Mouse (Mus musculus) liver, embryonic 12.5 days (tissue): ENCODE data around the gene Ttc36. TPM values are rescaled to one million over a fixed set of nuclear protein-coding genes. Genes with fewer than 3 reads are reported as not detected.
A peak's percentile ranks its signal among the peaks of the same experiment; 100 is the strongest.

Source experiments
- ATAC-seq: fragments of 200-750 bp; cut with Nextera tagmentation; 2 replicates; pipeline ENCODE4 v1.8.0; 2017; ENCODE audit warnings: moderate number of reproducible peaks, mild to moderate bottlenecking, moderate library complexity
- H3K27ac ChIP-seq: fragments of 300-500 bp; sonication (generic); 2 replicates; pipeline ENCODE4 v1.5.1; 2016; ENCODE audit warnings: mild to moderate bottlenecking
- H3K27me3 ChIP-seq: fragments of 300-500 bp; sonication (generic); replicated peaks from 2 replicates; pipeline ENCODE4 v1.6.1; 2016; ENCODE audit warnings: mild to moderate bottlenecking, moderate library complexity
- H3K36me3 ChIP-seq: fragments of 300-500 bp; sonication (generic); 2 replicates; pipeline ENCODE4 v1.6.1; 2016; ENCODE audit warnings: mild to moderate bottlenecking, moderate library complexity
- H3K4me1 ChIP-seq: fragments of 300-500 bp; sonication (generic); 2 replicates; pipeline ENCODE4 v1.6.1; 2016
- H3K4me2 ChIP-seq: fragments of 300-500 bp; sonication (generic); 2 replicates; pipeline ENCODE4 v1.6.1; 2016; ENCODE audit warnings: mild to moderate bottlenecking, moderate library complexity
- H3K4me3 ChIP-seq: fragments of 300-500 bp; sonication (generic); 2 replicates; pipeline ENCODE4 v1.5.1; 2016; ENCODE audit warnings: mild to moderate bottlenecking, moderate library complexity
- H3K9ac ChIP-seq: fragments of 300-500 bp; sonication (generic); 2 replicates; pipeline ENCODE4 v1.6.1; 2016; ENCODE audit warnings: mild to moderate bottlenecking, moderate library complexity
- H3K9me3 ChIP-seq: fragments of 300-500 bp; sonication (generic); replicated peaks from 2 replicates; pipeline ENCODE4 v1.6.1; 2016; ENCODE audit warnings: mild to moderate bottlenecking, moderate library complexity
- WGBS: fragments of 180-500 bp; shearing (Covaris S2); methylation state at CpG from one replicate; pipeline ENCODE4 v1.1.7; 2016; ENCODE audit not compliant: insufficient replicate concordance; 5-methylcytosine and 5-hydroxymethylcytosine counted together
- polyA plus RNA-seq: library from polyadenylated mRNA; unstranded; fragments of >200 nt; fragmentation: Nextera tagmentation; extraction: Ambion mirVana; gene quantifications from 2 replicates; pipeline ENCODE4 v1.2.1, GENCODE M21; 2016

The Ttc36 gene
- 11.6 and 12.3 TPM in 2 replicates for polyA plus RNA-seq

- WGBS, result 65% methylated on average over 4 of the region's 4 CpGs
- H3K9me3 ChIP-seq, result no peaks in the 10 kb centered on the region
- no peak within 1 kb of the TSS for H3K27ac ChIP-seq
- peaks cover 22% of the 10 kb centered on the region for H3K4me1 ChIP-seq
- H3K4me3 ChIP-seq, result no peak within 1 kb of the TSS
- no peak for ATAC-seq
- peaks cover 44% of the 10 kb centered on the region for H3K27me3 ChIP-seq
- H3K9ac ChIP-seq, result no peak within 1 kb of the TSS
- peak within 1 kb of the TSS; percentile 16; the same call in 1 of the 2 replicates for H3K4me2 ChIP-seq
- H3K36me3 ChIP-seq, result peaks cover 32% of the 10 kb centered on the region
These were observed at the start of gene Ttc36 for GRCm38 (mm10) chr9:44802808-44803450. Gene Ttc36, minus strand, starts transcription at chr9:44803072.

GRCm38 (mm10) chr9:44847446-44847845, 44.6 kb upstream of the Ttc36 start:
- no peaks in the 10 kb centered on the region for H3K4me1 ChIP-seq
- H3K27ac ChIP-seq, result no peak overlapping the region
- no peaks in the 10 kb centered on the region for H3K27me3 ChIP-seq
- no peak overlapping the region for H3K9ac ChIP-seq
- peaks cover 93% of the 10 kb centered on the region for H3K36me3 ChIP-seq
- no peak overlapping the region for H3K4me3 ChIP-seq
- WGBS, result 90% methylated on average over 6 of the region's 6 CpGs
- ATAC-seq, result no peak
- H3K4me2 ChIP-seq, result no peak overlapping the region
- no peaks in the 10 kb centered on the region for H3K9me3 ChIP-seq

DNA sequence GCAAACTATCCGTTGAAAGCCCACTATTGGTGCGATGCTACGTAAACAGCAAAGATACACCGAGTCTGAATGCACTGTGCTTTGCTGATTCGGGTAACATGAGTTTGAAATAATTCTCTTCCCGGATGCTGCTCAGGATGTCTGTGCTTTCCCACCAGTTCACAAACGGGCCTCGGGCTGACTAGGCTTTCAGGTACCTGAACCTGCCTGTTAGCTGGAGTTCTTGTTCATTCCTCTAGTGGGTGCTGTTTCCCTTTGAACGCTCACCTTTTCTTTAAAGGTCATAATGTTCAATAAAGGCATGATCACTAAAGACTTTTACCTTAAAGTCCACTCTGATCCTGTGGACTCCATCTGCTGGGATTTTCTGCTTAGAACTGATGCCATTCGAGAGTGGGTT, 38.4 kb upstream of the Ttc36 start:
- Histone ChIP-seq H3K27ac (no peak overlapping the region), H3K4me2 (no peak overlapping the region), H3K4me3 (no peak overlapping the region), H3K9me3 (no peaks in the 10 kb centered on the region), H3K4me1 (no peaks in the 10 kb centered on the region), H3K9ac (no peak overlapping the region), H3K36me3 (peaks cover 91% of the 10 kb centered on the region), H3K27me3 (no peaks in the 10 kb centered on the region)
- WGBS, result 87% methylated on average over 10 of the region's 10 CpGs
- ATAC-seq, result no peak

GRCm38 (mm10) chr9:44836439-44836838, 33.6 kb upstream of the Ttc36 start:
- Histone ChIP-seq H3K36me3 (peaks cover 90% of the 10 kb centered on the region), H3K9ac (no peak overlapping the region), H3K4me3 (no peak overlapping the region), H3K9me3 (no peaks in the 10 kb centered on the region), H3K4me2 (no peak overlapping the region), H3K27ac (no peak overlapping the region), H3K27me3 (no peaks in the 10 kb centered on the region), H3K4me1 (no peaks in the 10 kb centered on the region)
- ATAC-seq, result no peak
- WGBS, result 52% methylated on average over 7 of the region's 7 CpGs

- Histone ChIP-seq H3K4me2 (no peak overlapping the region), H3K27me3 (no peaks in the 10 kb centered on the region), H3K27ac (no peak overlapping the region), H3K4me3 (no peak overlapping the region), H3K9me3 (no peaks in the 10 kb centered on the region), H3K9ac (no peak overlapping the region), H3K4me1 (no peaks in the 10 kb centered on the region), H3K36me3 (peaks cover 92% of the 10 kb centered on the region)
- 88% methylated on average over 4 of the region's 4 CpGs for WGBS
- no peak for ATAC-seq
These were observed 29.5 kb upstream of the Ttc36 start for GRCm38 (mm10) chr9:44832356-44832755.

DNA sequence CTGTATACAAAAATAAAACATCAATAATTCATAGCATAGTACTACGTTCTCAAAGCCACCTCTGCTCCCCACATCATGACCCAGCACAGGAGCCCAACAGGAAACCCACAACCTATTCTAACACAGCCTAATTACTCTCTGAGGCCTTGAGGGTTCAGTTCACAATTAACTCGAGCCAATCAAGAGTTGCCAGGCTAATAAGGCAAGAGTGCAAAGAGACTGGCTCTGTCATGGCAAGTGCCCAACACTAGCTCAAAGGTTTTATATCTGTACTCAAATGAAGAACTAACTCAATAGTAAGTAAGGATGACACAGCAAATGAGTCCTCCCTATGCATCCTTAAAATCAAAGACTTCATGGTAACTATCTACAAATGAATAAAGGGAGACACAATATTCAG, 27.6 kb upstream of the Ttc36 start:
- H3K4me3 ChIP-seq, result no peak overlapping the region
- 76% methylated on average over 2 of the region's 2 CpGs for WGBS
- peaks cover 98% of the 10 kb centered on the region for H3K36me3 ChIP-seq
- H3K4me2 ChIP-seq, result no peak overlapping the region
- no peaks in the 10 kb centered on the region for H3K9me3 ChIP-seq
- H3K27ac ChIP-seq, result no peak overlapping the region
- no peak for ATAC-seq
- no peak overlapping the region for H3K9ac ChIP-seq
- H3K27me3 ChIP-seq, result no peaks in the 10 kb centered on the region
- no peaks in the 10 kb centered on the region for H3K4me1 ChIP-seq

DNA sequence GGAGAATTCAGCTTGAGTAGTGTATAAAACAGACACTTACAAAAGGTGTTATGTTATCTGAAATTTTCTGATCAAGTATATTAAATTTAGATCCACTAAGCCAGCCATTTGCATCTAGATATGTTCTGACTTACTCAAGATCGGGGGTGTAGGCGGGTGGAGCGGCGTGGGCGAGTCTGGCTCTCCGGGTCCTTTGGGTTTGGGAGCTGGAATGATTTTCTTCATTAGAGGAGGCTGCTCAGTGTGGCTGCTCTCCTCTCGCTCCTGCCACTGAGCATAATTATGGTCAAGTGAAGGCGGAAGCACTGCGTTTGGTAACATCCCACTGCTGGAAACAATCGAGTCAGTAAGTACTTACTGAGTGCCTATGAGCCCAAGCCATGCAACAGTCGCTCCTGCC, 26.1 kb upstream of the Ttc36 start:
- Histone ChIP-seq H3K27ac (no peak overlapping the region), H3K4me1 (no peaks in the 10 kb centered on the region), H3K4me2 (no peak overlapping the region), H3K27me3 (no peaks in the 10 kb centered on the region), H3K9ac (no peak overlapping the region), H3K4me3 (no peak overlapping the region), H3K9me3 (no peaks in the 10 kb centered on the region), H3K36me3 (peaks cover 98% of the 10 kb centered on the region)
- WGBS, result 88% methylated on average over 11 of the region's 11 CpGs
- ATAC-seq, result no peak

- no peak for ATAC-seq
- 87% methylated on average over 7 of the region's 7 CpGs for WGBS
These were observed 23.8 kb upstream of the Ttc36 start for GRCm38 (mm10) chr9:44826660-44827059.

GRCm38 (mm10) chr9:44819920-44820827, 17.3 kb upstream of the Ttc36 start:
- 80% methylated on average over 15 of the region's 15 CpGs for WGBS
- Histone ChIP-seq H3K9me3 (no peaks in the 10 kb centered on the region), H3K4me1 (no peaks in the 10 kb centered on the region), H3K36me3 (peaks cover 100% of the 10 kb centered on the region), H3K27me3 (no peaks in the 10 kb centered on the region), H3K4me3 (no peak overlapping the region), H3K27ac (no peak overlapping the region), H3K4me2 (no peak overlapping the region), H3K9ac (no peak overlapping the region)
- ATAC-seq, result no peak

More at GRCm38 (mm10) chr9:44826660-44827059, 23.8 kb upstream of the Ttc36 start:
- Histone ChIP-seq H3K27ac (no peak overlapping the region), H3K4me3 (no peak overlapping the region), H3K4me1 (no peaks in the 10 kb centered on the region), H3K36me3 (peaks cover 98% of the 10 kb centered on the region), H3K4me2 (no peak overlapping the region), H3K27me3 (no peaks in the 10 kb centered on the region), H3K9me3 (no peaks in the 10 kb centered on the region), H3K9ac (no peak overlapping the region)

- WGBS, result 70% methylated on average over 5 of the region's 5 CpGs
- Histone ChIP-seq H3K36me3 (peaks cover 100% of the 10 kb centered on the region), H3K9me3 (no peaks in the 10 kb centered on the region), H3K9ac (no peak overlapping the region), H3K27me3 (no peaks in the 10 kb centered on the region), H3K4me2 (no peak overlapping the region), H3K4me1 (no peaks in the 10 kb centered on the region), H3K4me3 (no peak overlapping the region), H3K27ac (no peak overlapping the region)
- ATAC-seq, result no peak
These were observed 14.7 kb upstream of the Ttc36 start for GRCm38 (mm10) chr9:44817522-44817921.

DNA sequence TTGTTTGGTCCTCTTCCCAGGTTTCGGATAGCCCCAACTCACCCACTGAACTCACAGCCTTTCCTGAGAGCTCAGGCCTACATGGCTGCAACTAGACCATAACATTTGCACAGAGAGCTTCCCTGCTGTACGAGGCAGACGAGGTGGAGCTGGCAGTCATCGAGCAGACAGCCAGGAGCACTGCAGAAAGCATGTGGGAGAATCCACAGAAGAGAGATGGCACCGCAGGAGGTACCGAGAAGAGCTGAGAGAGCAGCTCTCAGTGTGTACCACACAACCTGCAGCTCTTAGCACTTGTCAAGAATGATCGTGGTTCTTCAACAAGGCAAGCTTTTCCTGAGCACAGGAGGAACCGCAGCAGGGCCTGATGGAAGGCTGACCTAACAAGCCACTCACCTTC, 11.3 kb upstream of the Ttc36 start:
- H3K27ac ChIP-seq, result no peak overlapping the region
- no peak overlapping the region for H3K4me3 ChIP-seq
- H3K9me3 ChIP-seq, result no peaks in the 10 kb centered on the region
- no peak overlapping the region for H3K9ac ChIP-seq
- peaks cover 99% of the 10 kb centered on the region for H3K36me3 ChIP-seq
- no peak overlapping the region for H3K4me2 ChIP-seq
- no peak for ATAC-seq
- H3K27me3 ChIP-seq, result no peaks in the 10 kb centered on the region
- 82% methylated on average over 8 of the region's 8 CpGs for WGBS
- H3K4me1 ChIP-seq, result no peaks in the 10 kb centered on the region

DNA sequence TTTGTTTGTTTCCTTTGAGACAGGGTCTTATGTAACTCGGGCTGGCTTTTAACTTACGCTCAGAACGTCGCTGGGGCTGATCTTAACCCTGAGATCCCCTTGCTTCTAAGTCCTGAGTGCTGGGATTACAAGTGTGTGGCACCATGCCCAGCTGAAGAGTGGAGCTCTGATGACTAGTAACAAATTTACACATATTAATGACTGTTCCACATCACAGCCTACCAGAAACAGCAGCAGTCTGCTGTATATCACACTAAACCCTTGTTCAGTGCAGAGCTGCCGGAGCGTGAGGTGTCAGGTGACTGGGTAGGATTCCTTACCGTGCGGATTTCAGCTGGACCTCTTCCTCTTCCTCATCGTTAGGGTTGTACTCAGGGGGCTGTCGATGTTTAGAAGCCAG, 7.4 kb upstream of the Ttc36 start:
- no peak overlapping the region for H3K27ac ChIP-seq
- no peak overlapping the region for H3K4me3 ChIP-seq
- H3K4me2 ChIP-seq, result no peak overlapping the region
- H3K9ac ChIP-seq, result no peak overlapping the region
- H3K36me3 ChIP-seq, result peaks cover 98% of the 10 kb centered on the region
- WGBS, result 80% methylated on average over 10 of the region's 10 CpGs
- no peaks in the 10 kb centered on the region for H3K9me3 ChIP-seq
- no peaks in the 10 kb centered on the region for H3K4me1 ChIP-seq
- no peak for ATAC-seq
- H3K27me3 ChIP-seq, result no peaks in the 10 kb centered on the region
